Mouse (Mus musculus) NIH3T3 (cell line): ENCODE results near the gene Gstm7.
"Not testable (repeated sequence)": the region's sequence is repeated elsewhere in the genome, so short reads cannot be mapped to it uniquely, and the experiment has no call there.

ENCODE experiments used
- DNase-seq: peaks from one replicate; pipeline ENCODE4 v3.0.0-alpha.2; 2012; ENCODE audit warnings: low read depth

Gene Gstm7

DNA sequence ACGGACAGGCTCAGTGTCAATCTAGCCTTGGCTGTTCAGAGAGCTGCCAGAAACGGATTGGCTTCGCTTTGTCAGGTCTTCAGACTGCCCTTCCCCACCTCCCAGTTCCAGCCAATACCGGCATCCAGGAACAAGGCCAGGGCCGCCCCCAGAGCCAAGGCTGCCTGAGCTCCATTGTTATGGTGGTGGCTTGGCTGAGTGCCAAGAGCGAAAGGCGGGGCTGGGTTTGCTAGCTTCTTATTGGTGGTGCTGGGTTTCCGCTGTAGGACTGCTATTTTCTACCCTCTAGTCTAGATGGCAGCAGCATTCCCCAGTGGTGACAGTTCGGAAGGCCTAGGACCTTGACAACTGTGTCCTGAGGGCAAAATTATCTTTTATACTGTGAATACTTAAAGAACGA lies at the start of gene Gstm7:
Gene Gstm7 (minus strand): TSS at position 148 of the 400 bp plus-strand sequence.
- DNase-seq: peak; percentile 70

DNA sequence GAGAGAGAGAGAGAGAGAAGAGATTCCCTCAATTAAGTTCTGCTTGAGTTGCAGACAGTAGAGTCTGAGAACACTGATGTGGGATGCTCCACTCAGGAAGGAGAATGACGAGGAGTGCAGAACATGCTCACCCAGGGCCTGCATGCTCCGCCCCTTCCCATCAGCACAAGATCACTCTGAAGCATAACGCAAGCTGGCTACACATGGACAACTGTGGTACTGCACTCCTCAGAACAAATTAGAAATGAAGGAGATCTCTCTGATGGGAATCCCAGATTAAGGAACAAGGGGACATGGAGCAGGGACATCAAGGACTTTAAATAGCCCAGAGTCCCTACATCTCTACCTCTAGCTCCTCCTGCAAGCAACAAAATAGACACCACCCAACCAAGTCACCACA lies 49.6 kb upstream of the Gstm7 start:
- no peak for DNase-seq

DNA sequence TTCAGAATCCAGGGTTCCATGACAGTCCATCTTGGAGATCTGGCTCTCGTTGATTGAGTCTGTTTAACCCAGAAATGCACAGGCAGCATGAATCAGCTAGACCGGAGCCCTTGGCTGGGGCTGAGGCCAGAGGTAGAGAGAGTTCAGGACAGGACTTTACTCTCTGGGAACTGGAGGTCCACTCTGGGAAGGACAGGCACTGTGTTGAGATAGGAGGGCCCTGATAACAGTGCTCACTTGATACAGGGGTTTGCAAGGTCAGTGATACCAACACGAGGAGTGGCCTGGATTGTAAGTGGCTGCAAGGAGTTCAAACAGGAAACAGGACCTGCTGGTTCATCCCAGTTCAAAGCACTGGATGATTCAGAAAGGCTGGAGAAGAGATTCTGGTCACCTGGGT lies 46.1 kb upstream of the Gstm7 start:
- DNase-seq: no peak

DNA sequence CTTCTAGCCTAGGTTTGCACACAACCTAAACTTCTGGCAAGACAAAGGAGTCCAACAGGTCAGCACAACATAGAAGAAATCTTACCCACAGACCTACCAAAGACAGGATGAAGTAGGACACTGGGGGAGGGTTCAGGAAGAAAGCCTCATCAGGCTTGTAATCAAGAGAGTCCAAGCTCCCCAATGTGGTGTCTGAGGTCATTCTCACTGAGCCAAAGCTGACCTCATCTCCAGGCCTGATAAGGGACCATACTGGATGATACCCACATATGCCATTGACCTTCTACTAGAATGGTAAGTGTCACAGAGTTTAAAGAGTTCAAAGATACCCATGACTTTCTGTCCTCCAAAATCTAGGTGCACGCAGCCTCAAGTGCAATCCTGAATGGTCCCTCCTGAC lies 42.6 kb upstream of the Gstm7 start:
- no peak for DNase-seq

DNA sequence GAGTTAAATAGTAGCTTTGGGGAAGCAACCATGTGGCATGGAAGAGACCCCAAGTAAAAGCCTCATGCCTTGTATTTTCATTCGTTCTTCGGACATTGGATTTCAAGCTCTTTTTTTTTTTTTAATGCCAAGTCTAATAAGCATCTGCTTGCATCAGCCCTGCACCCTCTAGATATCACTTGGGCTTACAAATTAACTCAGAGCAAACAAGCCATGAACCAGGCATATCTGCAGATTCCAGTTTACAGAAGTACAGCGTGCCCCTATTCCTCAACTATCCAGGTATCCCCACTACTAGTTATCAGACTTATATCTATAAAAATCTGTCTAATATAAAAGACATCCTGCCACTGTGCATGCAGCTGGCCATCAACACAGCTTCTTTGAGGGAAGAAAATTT lies 40.5 kb upstream of the Gstm7 start:
- no peak for DNase-seq

DNA sequence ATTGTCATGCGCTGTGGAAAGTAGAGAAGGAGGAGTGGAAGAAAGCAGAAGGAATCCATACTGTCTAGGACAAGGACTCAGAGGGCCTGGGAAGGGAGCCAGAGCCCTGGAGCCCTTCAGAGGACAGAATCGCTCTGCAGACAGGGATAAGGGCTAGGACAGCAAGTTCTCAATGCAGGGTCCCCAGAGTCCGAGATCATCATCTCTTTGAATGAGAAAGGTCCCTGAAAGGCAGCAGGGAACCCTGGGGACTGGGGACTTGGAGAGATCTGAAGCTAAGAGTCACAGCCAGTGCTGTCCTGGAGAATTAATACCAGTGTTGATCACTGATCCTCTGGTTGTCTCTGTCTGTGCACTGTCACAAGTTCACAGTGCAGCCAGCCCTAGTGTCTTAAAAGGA lies 39.5 kb upstream of the Gstm7 start:
- not testable (repeated sequence) for DNase-seq

DNA sequence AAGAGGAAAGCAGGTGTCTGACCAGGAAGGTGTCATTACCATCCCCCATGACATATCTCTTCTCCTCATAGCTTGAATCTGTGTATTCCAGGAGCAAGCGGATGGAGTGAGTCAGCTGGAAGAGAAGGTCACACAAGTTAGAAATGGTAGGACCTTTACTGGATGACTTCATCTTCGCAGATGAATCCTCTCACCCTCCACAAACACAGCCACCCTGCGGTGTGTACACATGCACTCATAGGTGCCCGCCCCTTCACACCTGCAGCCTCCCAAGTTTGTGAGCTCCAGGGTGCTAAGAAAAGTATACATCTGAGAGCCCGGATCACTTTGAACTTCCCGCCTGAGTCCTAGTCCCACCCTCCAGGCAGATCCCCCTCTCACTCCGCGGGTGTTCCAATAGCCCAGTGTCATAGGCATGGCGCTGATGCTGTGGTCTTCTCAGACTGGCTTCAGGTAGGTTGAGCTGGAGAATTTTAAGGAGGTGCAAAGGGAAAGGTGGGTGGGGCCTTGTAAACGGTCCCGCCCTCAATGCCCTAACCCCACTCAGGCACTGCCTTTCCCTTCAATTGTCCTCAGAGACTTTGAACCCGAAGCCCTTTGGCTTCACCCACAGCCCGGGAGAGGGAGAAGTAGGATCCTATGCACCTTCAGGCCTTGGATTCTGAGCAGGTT lies 37.2 kb upstream of the Gstm7 start, which contains the start of gene Gstm3:
Gene Gstm3 (minus strand): TSS at position 560 of the 672 bp plus-strand sequence.
- DNase-seq: no peak

DNA sequence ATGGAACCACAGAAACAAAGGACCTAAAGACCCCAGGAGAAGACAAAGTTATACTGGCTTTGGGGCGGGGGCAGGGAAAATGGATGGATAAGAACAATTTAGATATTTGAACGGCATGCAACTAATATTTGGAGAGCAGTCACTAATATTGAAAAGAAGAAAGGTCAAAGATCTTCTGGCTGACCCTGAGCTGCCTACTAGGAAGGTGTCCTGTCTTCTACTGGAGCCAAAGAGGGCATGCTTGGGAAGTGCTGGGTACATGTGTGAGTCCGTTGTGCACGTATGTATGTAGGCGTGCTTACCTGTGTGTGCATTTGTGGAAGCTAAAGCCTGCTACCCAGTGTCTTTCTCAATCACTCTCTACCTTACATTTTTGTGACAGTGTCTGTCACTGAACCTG lies 35.0 kb upstream of the Gstm7 start:
- no peak for DNase-seq

DNA sequence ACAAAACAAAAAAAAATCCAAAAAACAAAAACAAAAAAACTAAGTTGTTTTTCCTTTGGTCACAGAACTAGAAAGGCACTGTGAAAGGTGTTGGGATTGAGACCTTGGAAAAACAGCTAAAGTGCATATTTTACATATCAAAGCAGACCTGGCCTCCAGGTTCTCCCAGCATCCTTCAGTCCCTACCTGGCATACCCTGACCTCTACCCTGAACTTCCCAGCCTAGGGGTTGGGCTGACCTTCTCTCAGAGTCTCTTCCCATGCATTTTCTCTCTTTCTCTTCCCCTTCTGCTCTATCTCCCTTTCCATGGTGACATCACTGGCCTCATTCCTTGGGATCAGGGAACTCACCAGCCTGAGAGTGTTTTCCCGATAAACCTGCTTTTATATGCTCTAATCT lies 34.0 kb upstream of the Gstm7 start:
- DNase-seq: no peak

DNA sequence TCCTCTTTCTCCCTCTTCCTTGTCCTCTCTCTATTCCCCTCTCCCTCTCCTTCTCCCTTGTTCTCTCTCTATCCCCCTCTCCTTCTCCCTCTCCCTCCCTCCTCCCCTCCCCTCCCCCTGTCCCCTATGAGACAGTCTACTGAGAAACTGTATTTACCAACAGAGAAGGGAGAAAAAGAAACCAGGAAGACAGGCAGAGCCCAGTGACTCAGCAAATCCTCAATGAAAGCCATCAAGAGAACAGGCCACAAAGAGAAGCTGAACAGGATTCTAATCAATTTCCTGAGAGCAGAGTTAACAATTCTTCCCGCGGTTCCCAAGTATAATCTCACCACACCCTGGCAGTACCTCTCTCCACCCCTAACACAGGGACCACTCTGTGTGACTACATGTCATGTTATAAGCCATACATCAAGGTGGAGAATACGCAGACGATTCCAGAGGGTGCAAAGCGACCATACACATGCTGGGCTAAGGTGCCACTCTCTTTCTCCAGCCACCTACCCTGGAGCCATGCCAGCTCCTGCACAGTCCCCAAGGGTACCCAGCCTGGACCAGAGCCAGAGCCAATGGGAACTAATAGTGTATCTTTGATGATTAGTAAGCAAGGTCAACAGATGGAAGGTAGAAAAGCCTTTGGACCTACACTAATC lies 33.2 kb upstream of the Gstm7 start:
- DNase-seq: peak; percentile 65

DNA sequence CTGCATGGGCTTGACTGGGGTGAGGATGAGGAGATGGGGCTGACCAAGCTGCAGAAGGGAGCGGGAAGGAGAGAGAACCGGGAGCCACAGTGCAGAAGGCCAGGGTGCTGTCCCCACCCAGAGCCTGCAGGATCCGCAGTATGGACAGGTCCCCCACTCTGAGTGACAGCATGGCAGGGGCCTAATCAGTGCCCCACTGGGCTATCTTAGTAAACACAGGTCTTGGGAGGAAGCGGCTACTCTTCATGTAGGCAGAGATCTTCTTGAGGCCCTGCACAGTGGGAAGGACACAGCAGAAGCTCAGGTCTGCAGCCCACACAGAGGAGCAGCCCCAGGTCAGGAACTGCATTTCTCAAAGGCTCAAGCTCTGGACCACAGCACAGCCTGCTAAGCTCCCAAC lies 32.4 kb upstream of the Gstm7 start:
- no peak for DNase-seq

DNA sequence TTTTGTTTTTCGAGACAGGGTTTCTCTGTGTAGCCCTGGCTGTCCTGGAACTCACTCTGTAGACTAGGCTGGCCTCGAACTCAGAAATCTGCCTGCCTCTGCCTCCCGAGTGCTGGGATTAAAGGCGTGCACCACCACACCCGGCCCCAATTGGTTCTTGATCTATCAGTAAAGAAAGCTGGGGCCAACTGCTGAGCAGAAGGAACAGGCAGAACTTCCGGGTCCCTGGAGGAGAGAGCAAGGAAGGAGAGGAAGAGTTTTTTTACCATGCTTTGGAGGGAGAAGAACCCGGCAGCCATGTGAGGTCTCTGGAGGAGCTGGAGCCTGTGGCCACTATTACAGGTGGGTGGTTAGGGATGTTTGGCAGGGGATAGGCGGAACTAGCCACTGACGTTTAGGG lies 23.6 kb upstream of the Gstm7 start:
- not testable (repeated sequence) for DNase-seq

DNA sequence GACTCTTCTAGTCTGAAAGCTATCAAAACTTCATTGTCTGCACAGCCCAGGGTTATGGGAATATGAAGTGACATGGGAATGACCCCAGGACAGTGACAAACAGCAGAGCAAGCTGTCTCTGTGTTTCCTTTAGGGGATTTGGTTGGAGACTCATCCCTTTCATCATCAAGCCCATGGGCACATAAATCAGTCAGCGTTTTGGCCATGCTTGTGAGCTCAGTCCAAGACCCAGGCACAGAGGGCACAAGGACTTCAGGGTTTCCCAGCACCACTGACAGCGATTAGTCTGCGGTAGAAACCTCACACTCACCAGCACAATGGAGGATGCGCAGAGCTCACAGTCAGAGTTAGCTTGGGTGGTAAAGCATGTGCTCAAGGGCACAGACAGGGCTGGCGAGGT lies 22.3 kb upstream of the Gstm7 start:
- no peak for DNase-seq

DNA sequence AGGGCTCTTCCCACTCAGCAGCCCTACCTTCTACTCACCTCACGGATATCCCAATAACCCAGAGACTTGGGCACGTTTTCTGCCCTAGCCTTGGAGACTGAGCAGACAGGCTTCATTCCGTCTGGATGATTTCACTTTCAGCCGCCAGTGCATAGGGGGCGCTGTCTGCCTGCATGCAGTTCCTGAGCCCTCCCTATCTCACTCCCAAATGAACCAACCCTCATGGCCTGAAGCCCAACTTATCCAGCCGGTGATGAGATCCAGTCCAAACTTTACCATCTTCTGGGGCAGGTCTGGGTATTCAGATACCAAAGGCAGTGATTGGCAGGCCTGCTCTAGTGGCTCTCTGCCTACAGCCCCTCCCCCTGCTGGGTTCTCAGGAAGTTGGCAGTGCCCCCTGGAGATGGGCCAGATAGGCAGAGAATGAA lies 21.7 kb upstream of the Gstm7 start:
- peak; percentile 84 for DNase-seq

DNA sequence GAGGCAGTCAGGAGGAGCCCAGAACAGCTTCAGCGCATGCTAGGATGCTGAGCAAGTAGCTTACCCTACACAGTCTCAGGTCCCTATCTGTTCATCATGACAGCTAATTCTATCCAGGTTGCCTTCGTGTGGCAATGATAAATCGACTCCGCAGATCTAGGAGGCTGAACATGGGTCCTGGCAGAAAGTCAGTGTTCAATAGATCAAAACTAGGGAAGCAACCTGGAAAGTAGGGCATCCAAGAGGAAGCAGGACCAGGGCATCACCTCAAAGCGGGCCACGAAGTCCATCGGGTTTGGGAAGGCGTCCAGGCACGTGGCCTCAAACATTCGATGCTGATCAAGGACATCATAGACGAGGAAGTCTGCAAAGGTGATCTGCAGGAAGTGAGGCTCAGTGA lies 18.9 kb upstream of the Gstm7 start:
- no peak for DNase-seq

DNA sequence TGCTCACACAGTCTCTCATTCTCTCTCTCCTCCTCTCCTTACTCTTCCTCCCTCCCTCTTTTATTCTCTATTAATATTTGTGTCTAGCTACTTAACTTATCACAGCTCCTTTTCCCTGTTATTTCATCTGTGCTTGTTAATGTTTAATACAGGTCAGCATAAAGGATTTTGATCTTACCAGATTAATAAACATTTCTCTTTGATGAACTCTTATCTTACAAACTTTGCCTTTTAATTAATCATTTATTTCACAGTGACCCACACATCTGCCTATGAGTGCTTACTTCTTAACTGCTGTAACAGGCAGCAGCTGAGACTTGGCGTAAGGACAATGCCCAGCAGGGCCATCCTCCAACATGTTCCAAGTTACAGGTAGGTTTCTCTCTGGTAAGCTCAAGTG lies 17.8 kb upstream of the Gstm7 start:
- DNase-seq: not testable (repeated sequence)

DNA sequence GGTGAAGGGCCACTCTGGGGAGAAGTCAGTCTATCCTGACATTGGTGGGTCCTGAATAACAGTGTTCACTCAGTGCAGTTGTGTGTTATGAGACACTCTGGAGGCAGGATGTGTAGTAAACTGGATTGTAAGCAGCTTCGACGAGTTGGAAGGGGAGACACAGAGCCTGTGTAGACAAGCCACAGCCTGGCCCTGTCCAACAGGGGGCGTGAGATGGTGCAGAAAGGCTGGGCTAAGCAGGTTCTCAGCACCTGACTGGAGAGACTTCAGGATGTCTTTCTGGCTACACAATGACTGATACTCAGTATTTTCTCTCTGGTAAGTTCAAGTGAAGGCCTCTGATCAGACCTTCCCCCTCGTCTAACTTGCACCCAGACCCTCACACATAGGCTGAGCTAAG lies 14.1 kb upstream of the Gstm7 start:
- no peak for DNase-seq

DNA sequence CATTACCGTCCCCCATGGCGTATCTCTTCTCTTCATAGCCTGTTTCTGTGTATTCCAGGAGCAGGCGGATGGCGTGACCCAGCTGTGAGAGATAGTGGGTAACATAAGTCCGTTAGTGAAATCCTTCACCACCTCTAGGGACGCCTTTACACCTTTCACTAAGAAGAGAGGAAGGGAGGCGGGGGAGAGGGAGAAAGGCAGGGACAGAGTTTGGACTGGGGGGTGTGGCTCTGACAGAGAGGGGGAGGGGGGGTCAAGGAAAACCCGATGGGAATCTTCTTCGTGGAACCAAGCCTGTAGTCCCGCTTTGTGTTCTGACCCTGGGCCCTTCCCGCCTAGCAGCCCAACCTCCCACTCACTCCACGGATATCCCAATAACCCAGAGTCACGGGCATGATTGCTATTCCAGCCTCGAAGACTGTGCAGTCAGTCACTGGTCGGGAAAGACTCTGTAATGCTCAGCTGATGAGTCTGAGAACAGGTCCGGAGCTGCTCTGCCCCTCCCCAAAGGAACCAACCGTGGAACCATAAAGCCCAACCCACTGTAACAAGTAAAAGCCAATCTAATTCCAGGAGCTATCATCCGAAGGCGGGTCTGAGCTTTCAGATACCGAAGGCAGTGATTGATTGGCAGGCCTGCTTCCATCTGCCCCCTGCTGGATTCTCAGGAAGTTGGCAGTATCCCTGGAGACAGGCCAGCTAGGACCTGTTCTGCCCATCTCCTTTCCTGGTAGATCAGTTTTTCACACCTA lies 11.8 kb upstream of the Gstm7 start, which contains the start of gene Gstm6:
Gene Gstm6 (minus strand): TSS at position 511 of the 752 bp plus-strand sequence.
- DNase-seq: no peak

DNA sequence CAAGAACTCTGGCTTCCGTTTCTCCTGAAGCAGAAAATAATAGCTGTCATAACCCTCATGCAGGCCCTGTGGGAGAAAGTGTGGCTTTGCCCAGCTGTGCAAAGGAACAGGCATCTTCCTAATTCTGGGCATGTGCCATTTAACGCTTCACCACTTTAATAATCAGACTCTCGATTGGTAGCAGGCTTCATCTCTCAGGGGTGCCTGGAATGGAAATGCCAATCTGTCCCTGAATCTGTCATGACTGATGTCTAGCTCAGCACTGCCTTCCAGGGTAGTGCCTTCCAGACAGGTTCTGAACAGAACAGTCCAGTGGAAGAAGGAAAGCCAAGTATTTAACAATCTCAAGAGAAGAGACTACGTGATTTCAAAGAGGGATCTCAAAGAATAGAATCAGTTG lies 9.6 kb upstream of the Gstm7 start:
- DNase-seq: no peak

DNA sequence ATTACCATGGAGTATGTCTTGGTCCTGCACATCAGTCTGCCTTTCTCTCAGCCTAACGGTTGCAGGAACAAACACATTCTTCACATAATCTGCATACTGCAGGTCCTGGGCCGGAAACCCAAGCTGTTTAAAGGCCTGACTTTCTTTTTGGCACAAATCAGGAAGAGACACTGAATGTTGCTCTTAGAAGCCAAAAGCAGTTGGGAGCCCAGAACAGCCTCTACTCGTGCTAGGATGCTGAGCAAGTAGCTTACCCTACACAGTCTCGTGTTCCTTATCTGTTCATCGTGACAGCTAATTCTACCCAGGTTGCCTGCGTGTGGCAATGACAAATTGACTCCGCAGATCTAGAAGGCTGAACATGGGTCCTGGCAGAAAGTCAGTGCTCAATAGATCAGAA lies 8.9 kb upstream of the Gstm7 start:
- DNase-seq: no peak

DNA sequence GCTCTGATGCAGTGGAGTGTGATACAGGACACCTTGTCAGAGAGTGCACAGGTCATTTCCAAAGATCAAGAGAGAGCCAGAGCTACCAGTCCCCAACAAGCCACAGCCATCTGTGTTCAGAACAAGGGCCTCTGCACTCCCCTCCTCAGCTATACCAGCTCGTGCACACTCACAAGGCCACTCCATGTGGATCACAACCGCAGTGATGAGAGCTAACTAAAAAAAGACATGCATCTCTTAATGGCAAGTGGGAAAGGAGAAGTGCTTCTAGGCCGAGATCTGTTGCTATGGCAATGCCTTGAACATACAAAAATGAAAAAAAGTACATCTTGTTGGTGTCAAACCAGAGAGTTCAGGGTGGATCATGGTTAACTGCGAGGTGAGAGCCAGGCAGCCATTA lies 8.2 kb upstream of the Gstm7 start:
- DNase-seq: no peak

DNA sequence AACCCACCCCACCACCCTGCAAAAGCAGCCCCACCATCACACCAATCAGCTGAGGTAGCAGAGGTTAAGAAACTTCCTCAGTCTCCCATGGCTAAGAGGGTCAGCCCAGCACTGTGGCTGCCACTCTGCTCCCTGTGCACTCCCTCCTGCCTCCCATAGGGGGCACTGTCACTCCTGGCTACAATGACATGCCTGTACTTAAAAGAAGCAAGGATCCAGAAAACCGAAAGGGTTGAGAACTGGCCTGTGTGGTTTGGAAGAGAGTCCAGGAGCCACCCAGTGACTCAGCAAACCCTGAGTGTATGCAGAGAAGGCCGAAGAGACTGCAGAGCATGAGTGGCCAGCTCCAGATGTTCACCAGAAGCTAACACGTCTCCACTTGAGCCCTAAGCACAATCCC lies 7.8 kb upstream of the Gstm7 start:
- DNase-seq: peak; percentile 95

DNA sequence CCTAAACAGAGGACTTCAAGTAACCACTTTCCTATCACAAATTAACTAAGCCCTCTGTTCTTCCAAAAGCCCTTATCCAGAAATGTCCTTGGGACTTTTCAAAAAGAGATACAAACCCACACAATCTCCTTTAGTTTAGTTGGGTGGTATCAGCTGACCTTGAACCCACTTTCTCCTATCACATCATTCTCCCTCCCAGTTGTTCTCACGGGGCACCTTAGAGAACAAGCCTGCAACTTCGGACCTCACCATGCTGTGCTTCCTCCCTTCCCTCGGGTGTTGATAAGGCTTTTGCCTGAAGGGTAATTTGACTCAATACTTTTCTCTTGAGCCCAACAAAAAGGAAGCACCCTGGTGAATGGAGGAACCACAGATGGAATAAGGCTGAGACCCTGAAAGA lies 4.3 kb upstream of the Gstm7 start:
- DNase-seq: no peak
